Mouse (Mus musculus) liver, adult 2 months (tissue): ENCODE measurements around the gene Pam16.

Experiments used
- CTCF ChIP-seq: fragments of 200-500 bp; IDR thresholded peaks from 2 replicates; pipeline ENCODE4 v1.5.1; 2011; ENCODE audit warnings: low read depth, low read length, control low read depth
- POLR2A ChIP-seq: fragments of 200-500 bp; IDR thresholded peaks from 2 replicates; pipeline ENCODE4 v1.6.1; 2011; ENCODE audit warnings: low read length, control low read depth; ENCODE audit not compliant: insufficient read depth; ENCODE audit errors: extremely low read depth

DNA sequence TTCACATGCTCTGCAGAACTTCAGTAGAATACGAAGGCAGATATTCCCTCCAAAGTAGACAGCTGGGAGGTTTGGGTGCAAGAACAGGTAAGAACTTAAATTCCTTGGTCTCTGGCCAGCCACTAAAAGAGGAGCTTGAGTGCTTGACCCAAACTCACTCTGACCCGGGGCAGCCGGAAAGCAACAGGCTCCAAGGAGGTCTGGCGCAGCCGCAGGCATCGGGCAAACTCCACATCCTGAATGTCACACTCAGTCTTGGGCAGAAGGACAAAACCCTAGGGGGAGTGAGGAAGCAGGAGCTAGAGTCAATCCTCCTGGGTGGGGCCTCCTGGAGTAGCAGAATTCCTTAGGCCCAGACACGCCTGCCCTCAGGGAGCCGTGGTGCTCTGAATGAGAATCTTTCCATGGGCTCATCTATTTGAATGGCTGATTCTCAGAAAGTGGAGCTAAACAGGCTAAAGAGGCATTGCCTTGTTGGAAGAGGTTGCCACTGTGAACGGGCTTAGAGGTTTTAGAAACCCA is 4.2 kb upstream of the Pam16 start:
- TF ChIP-seq CTCF (no peak), POLR2A (no peak)
